Mouse (Mus musculus) thymus, postnatal 14 days (tissue): ENCODE data around the gene Trim12c.
A peak's percentile ranks its signal among the peaks of the same experiment; 100 is the strongest.
"Not testable (repeated sequence)": the region's sequence is repeated elsewhere in the genome, so short reads cannot be mapped to it uniquely, and the experiment has no call there.

Source experiments
- DNase-seq: peaks from one replicate; pipeline ENCODE4 v3.0.0; 2021

The Trim12c gene

GRCm38 (mm10) chr7:104352717-104353599 is at the start of gene Trim12c:
TSS of gene Trim12c (minus strand) at chr7:104353362.
- DNase-seq = peak; percentile 80

- DNase-seq = no peak
Measured at GRCm38 (mm10) chr7:104401140-104401539, 48.0 kb upstream of the Trim12c start.

DNA sequence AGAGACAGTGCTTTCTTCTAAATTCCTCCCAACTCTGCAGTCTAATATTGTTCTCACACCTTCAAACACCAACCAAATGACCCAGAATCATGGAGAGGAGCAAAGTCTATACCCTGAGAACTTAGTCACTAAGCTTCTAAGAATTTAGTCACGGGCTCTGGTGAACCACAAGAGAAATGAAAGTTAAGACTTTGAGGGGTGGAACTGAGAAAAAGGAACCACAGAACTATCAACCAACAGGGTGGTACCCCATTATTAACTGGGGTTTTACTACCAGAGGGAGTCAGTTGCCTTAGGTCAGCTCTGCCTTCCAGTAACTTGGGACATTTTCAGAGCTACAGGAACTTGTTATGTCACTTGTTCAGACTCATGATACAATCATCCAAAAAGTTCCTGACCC is 47.5 kb upstream of the Trim12c start, which contains the start of gene Trim30c:
Gene Trim30c (minus strand): TSS at position 140 of the 400 bp plus-strand sequence.
- DNase-seq = no peak

DNA sequence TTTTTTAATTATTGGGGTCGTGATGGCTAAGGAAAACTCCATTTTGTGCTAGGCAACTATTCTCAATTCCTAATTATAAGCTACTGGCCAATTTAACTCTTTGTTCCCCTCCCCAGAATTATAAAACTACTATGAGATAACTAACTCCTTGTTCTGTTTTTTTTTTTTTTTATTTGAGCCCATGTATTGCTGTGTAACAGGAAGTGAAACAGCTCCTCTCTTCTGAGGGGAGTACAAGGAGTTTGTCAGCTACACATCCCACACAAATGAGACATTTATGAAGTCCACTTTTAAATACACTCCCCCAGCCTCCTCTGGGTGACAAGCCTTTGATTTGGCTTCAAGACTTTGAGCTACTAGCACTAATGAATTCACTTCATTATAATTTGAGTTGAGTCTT is 45.3 kb upstream of the Trim12c start:
- no peak for DNase-seq

DNA sequence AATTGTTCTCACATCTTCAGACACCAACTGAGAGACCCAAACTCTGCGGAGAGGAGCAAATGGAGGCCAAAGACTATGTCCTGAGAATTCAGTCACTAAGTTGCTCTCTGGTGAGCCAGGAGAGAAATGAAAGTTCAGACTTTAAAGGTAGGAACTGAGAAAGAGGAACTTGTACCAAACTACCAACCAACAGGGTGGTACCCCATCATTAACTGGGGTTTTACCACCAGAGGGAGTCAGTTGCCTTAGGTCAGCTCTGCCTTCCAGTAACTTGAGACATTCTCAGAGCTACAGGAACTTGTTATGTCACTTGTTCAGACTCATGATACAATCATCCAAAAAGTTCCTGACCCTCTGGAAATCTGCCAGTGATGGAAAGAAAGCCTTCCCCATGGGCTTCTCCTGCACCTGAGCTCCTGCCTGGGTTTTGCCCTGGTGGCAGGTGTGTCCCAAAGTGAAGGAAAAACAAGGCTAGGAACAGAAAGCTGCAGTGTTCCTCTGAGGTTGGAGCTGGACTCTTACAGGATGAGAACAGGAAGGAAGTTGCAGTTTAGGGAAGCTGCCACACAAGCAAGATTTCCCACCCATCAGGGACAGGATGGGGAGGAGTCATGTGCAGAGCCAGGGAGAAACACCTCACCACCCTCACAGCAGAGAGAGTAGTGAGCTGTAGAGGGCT is 16.7 kb upstream of the Trim12c start, which contains the start of gene Trim30b:
Gene Trim30b (minus strand): TSS at position 149 of the 679 bp plus-strand sequence.
- DNase-seq = peak; percentile 45

DNA sequence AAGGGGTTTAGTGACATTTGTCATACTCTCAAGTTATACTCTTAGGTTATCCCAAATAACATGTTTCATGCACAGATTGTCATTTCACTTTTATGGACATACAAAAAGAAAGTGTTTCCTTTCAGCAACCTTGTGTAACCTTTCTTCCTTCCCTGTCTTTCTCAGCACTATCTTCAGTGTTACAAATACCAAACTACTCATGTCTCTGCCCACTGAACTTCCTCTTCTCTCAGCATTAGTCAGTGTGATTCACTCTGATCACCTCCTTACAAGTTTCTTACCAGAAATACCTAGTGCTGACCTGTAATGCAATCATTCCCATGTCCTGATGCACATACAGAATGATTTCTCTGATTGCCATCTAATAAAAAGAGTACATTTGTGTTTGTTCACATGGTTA is 13.2 kb upstream of the Trim12c start:
- no peak for DNase-seq

GRCm38 (mm10) chr7:104353600-104353967 is 422 bp upstream of the Trim12c start:
- peak; percentile 4 for DNase-seq

DNA sequence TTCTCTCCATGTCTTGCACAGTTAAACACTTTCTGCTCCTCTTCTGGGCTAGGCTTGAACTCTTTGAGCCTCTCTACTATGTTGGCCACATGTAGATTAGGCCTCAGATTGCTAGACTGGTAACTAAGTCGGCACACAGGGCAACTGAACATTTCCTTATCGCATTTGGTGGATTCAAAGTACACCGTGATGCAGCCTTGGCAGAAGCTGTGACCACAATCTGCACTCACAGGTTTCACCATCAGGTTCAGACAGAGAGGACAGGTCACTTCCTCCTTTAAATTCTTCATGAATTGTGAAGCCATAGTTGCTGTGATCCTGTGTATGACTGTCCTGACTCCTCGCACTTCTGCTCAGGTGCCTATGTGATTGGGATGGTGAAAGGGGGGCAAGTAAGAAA is 5.1 kb downstream of the Trim12c start:
- not testable (repeated sequence) for DNase-seq

DNA sequence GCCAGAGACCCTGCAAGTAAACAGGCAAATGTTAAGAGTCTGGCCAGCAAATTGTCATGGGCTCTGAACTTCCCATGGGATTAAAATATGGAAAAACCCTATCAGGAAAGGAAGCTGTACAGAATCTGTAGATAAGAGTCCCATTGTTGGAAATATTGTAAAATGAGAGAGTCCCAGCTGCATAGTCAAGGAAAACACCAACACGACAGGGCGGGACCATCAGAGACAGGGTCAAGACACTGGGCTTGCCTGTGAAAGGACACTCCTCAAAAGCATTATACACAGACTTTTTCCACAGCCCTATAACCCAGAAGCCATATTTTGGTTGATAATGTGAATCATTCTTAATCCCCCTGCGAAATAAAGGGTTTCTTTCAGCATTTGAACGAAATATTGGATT is 12.4 kb downstream of the Trim12c start:
- not testable (repeated sequence) for DNase-seq

- not testable (repeated sequence) for DNase-seq
Measured at GRCm38 (mm10) chr7:104335547-104335946, 17.6 kb downstream of the Trim12c start.

DNA sequence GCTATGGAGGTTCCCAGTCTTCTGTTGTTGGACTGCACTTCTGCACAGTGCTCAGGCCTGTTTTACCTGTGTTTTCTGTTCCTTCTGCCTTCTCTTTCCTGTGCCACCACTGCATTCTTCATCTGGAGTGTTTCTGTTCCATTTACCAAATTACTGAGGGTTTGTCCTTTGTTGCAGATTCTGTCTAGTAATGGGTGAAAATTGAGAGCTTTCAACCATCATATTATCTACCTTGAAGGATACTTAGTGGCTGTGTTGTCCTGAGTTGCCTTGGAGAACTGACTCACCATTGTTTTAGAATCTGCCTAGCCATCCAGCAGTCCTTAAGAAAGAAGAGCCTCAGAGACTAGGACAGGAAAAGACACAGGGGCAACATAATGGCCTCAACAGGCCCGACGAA is 24.0 kb downstream of the Trim12c start, which contains the start of gene Trim34b:
Gene Trim34b (plus strand): TSS at position 301 of the 400 bp plus-strand sequence.
- not testable (repeated sequence) for DNase-seq

DNA sequence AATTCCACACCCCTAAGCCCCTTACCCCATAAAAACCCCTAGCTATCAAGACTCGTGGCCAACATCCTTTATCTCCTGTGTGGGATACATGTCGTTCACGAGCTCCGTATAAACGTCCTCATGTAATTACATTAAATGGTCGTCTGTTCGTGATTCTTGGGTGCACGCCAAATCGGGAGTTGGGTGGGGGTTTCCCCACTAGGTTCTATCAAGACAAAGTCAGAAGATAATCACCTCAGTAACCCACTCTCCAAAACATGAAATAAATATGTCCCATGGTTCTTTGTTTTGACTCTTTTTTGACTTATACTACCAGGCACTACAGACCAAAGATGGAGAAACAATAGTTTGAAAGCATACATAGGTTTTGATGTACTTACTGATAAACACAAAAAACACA is 31.1 kb downstream of the Trim12c start:
- no peak for DNase-seq

DNA sequence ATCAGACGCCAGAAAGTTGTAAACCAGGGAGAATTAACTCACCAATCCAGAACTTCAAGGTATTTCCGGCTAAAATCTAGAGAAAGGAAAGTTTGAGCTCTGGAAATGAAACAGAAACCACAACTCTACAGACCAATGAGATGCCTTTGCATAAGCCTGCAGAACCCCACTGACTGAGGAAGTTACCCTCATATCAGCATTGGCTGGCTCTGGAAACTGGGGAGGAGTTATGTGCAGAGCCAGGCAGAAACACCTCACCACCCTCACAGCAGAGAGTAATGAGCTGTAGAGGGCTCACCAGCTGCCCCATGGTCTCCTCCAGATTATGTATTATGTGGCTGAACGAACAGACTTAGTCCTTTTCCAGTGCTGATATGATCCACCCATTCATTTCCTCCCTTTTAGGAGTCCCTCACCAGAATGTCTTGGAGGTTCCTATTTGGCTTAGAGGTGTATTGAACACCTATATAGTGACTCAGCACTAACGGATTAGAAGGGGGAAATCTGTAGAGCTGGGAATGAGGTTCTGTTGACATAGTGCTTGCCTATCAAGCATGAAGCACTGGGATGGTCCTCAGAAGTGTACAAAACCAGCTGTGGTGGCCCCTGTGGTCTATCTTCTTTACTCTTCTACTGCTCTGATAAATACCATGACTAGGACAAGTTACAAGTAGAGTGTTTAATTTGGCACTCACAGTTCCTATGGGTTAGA is 37.6 kb downstream of the Trim12c start, which contains the start of gene Trim12a:
Gene Trim12a (minus strand): TSS at position 98 of the 712 bp plus-strand sequence.
- not testable (repeated sequence) for DNase-seq

- peak; percentile 18 for DNase-seq
Measured at GRCm38 (mm10) chr7:104314796-104315353, 38.3 kb downstream of the Trim12c start.

- no peak for DNase-seq
Measured at GRCm38 (mm10) chr7:104291638-104292400, 61.3 kb downstream of the Trim12c start.

DNA sequence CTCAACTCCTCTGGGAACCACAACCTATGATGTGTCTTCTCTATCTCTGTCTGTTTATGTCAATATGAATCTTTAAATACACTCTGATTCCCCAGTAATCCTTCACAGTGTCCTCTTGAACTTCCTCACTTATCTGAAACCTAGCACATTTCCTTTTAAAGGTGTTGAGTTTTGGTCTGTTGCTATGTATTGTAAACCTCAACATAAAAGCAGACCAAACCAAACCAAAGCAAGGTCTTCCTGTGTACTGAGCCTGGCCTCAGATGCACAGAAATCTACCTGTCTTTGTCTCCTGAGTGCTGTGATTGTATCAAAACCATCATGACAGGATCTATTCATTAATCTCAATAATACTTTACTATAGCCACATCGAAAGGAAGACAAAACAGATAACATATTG is 62.5 kb downstream of the Trim12c start:
- DNase-seq = no peak
